Mouse (Mus musculus): ENCODE results near the gene Ccpg1. TPM values are rescaled to one million over a fixed set of nuclear protein-coding genes. Genes with fewer than 3 reads are reported as not detected.

Ccpg1 gene
- polyA plus RNA-seq, 1 experiment from 2014 or later: 22.9 TPM

GRCm38 (mm10) chr9:73049833-73050232 lies 64.6 kb downstream of the Ccpg1 start:
- 18% methylated on average over 5 of the region's 5 CpGs for WGBS
- DNase-seq (ENCODE audit: low spot score) (no peak), ATAC-seq (ENCODE audit: low FRiP score, low TSS enrichment) (no peak)
- Histone ChIP-seq H3K4me3 (ENCODE audit: low read depth, low read length) (no peak overlapping the region), H3K9me3 (ENCODE audit: control insufficient read depth, low read length) (no peaks in the 10 kb centered on the region), H3K4me1 (replicated peaks; ENCODE audit: control insufficient read depth, insufficient read depth) (no peaks in the 10 kb centered on the region), H3K36me3 (ENCODE audit: control insufficient read depth, insufficient read depth, low read length) (no peaks in the 10 kb centered on the region), H3K9ac (ENCODE audit: low read length) (no peak overlapping the region), H3K4me2 (replicated peaks; ENCODE audit: low read depth) (no peak overlapping the region), H3K27ac (replicated peaks) (no peak overlapping the region), H3K27me3 (ENCODE audit: control insufficient read depth, insufficient read depth, low read length) (no peaks in the 10 kb centered on the region)
- TF ChIP-seq CTCF (IDR thresholded peaks at IDR 0.05; ENCODE audit: low read depth) (no peak), EP300 (optimal IDR thresholded peaks at IDR 0.05) (no peak)

- Histone ChIP-seq H3K4me3 (ENCODE audit: low read depth, low read length) (no peak overlapping the region), H3K27ac (replicated peaks) (0 out of 2 replicates have a peak overlapping the region, but pooled peaks have one; percentile 30), H3K9ac (ENCODE audit: low read length) (no peak overlapping the region), H3K9me3 (ENCODE audit: control insufficient read depth, low read length) (no peaks in the 10 kb centered on the region), H3K27me3 (ENCODE audit: control insufficient read depth, insufficient read depth, low read length) (no peaks in the 10 kb centered on the region), H3K4me2 (replicated peaks; ENCODE audit: low read depth) (no peak overlapping the region), H3K36me3 (ENCODE audit: control insufficient read depth, insufficient read depth, low read length) (no peaks in the 10 kb centered on the region), H3K4me1 (replicated peaks; ENCODE audit: control insufficient read depth, insufficient read depth) (no peaks in the 10 kb centered on the region)
- TF ChIP-seq CTCF (IDR thresholded peaks at IDR 0.05; ENCODE audit: low read depth) (no peak), EP300 (optimal IDR thresholded peaks at IDR 0.05) (no peak)
- no peak; the same call in 1 of the 2 replicates for ATAC-seq (ENCODE audit: low FRiP score, low TSS enrichment)
- WGBS: 25% methylated on average over 8 of the region's 8 CpGs
- DNase-seq (ENCODE audit: low spot score): no peak
Measured at GRCm38 (mm10) chr9:73050606-73051005, 65.4 kb downstream of the Ccpg1 start.

GRCm38 (mm10) chr9:73055441-73055911 lies 70.2 kb downstream of the Ccpg1 start:
- no peak for DNase-seq (ENCODE audit: low spot score)
- peak overlapping the region; percentile 9; the same call in 1 of the 2 replicates for H3K27ac ChIP-seq (replicated peaks)

GRCm38 (mm10) chr9:73059224-73059623 lies 74.0 kb downstream of the Ccpg1 start:
- Histone ChIP-seq H3K36me3 (ENCODE audit: control insufficient read depth, insufficient read depth, low read length) (no peaks in the 10 kb centered on the region), H3K27me3 (ENCODE audit: control insufficient read depth, insufficient read depth, low read length) (no peaks in the 10 kb centered on the region), H3K4me2 (replicated peaks; ENCODE audit: low read depth) (no peak overlapping the region), H3K9me3 (ENCODE audit: control insufficient read depth, low read length) (no peaks in the 10 kb centered on the region), H3K4me3 (ENCODE audit: low read depth, low read length) (no peak overlapping the region), H3K4me1 (replicated peaks; ENCODE audit: control insufficient read depth, insufficient read depth) (no peaks in the 10 kb centered on the region), H3K27ac (replicated peaks) (no peak overlapping the region), H3K9ac (ENCODE audit: low read length) (no peak overlapping the region)
- TF ChIP-seq EP300 (optimal IDR thresholded peaks at IDR 0.05) (no peak), CTCF (IDR thresholded peaks at IDR 0.05; ENCODE audit: low read depth) (no peak)
- WGBS: 87% methylated on average over 4 of the region's 4 CpGs
- no peak for DNase-seq (ENCODE audit: low spot score)
- ATAC-seq (ENCODE audit: low FRiP score, low TSS enrichment): no peak

More at GRCm38 (mm10) chr9:73055441-73055911, 70.2 kb downstream of the Ccpg1 start:
- H3K4me1 ChIP-seq (replicated peaks; ENCODE audit: control insufficient read depth, insufficient read depth): no peaks in the 10 kb centered on the region
- no peaks in the 10 kb centered on the region for H3K9me3 ChIP-seq (ENCODE audit: control insufficient read depth, low read length)
- TF ChIP-seq CTCF (IDR thresholded peaks at IDR 0.05; ENCODE audit: low read depth) (no peak), EP300 (optimal IDR thresholded peaks at IDR 0.05) (no peak)
- H3K4me3 ChIP-seq (ENCODE audit: low read depth, low read length): no peak overlapping the region
- ATAC-seq (ENCODE audit: low FRiP score, low TSS enrichment): no peak
- no peak overlapping the region for H3K4me2 ChIP-seq (replicated peaks; ENCODE audit: low read depth)
- no peaks in the 10 kb centered on the region for H3K36me3 ChIP-seq (ENCODE audit: control insufficient read depth, insufficient read depth, low read length)
- no peak overlapping the region for H3K9ac ChIP-seq (ENCODE audit: low read length)
- WGBS: 40% methylated on average over 10 of the region's 10 CpGs
- H3K27me3 ChIP-seq (ENCODE audit: control insufficient read depth, insufficient read depth, low read length): no peaks in the 10 kb centered on the region

- Histone ChIP-seq H3K4me2 (replicated peaks; ENCODE audit: low read depth) (peak overlapping the region; percentile 8; the same call in 1 of the 2 replicates), H3K36me3 (ENCODE audit: control insufficient read depth, insufficient read depth, low read length) (no peaks in the 10 kb centered on the region), H3K27ac (replicated peaks) (0 out of 2 replicates have a peak overlapping the region, but pooled peaks have one; percentile 0), H3K4me1 (replicated peaks; ENCODE audit: control insufficient read depth, insufficient read depth) (peaks cover 7% of the 10 kb centered on the region; the same call in 1 of the 2 replicates), H3K9ac (ENCODE audit: low read length) (no peak overlapping the region), H3K9me3 (ENCODE audit: control insufficient read depth, low read length) (no peaks in the 10 kb centered on the region), H3K27me3 (ENCODE audit: control insufficient read depth, insufficient read depth, low read length) (no peaks in the 10 kb centered on the region), H3K4me3 (ENCODE audit: low read depth, low read length) (no peak overlapping the region)
- no peak for ATAC-seq (ENCODE audit: low FRiP score, low TSS enrichment)
- 36% methylated on average over 15 of the region's 15 CpGs for WGBS
- DNase-seq (ENCODE audit: low spot score): no peak
- TF ChIP-seq EP300 (optimal IDR thresholded peaks at IDR 0.05) (no peak), CTCF (IDR thresholded peaks at IDR 0.05; ENCODE audit: low read depth) (no peak)
Measured at GRCm38 (mm10) chr9:73063621-73064290, 78.5 kb downstream of the Ccpg1 start.

Small RNAs within 50 kb of the gene (microRNA-seq; reads per million reads assigned to microRNA genes)
- gene Gm27353: not detected

Other genes with a start within 250 kb of the Ccpg1 start
- gene Prtg, start 178.6 kb upstream of the Ccpg1 start, polyA plus RNA-seq (2015; fragmentation: Nextera tagmentation; extraction: Ambion mirVana): 0.06 TPM in 2 replicates
- 1.1 and 1.4 TPM in 2 replicates for gene Pygo1, start 59.8 kb upstream of the Ccpg1 start, polyA plus RNA-seq (2015; fragmentation: Nextera tagmentation; extraction: Ambion mirVana)
- gene Dyx1c1, start 26.6 kb upstream of the Ccpg1 start, polyA plus RNA-seq (2015; fragmentation: Nextera tagmentation; extraction: Ambion mirVana): 0.28 and 0.51 TPM in 2 replicates
- not detected in 2 replicates for gene Gm44503, start 26.6 kb upstream of the Ccpg1 start, polyA plus RNA-seq (2015; fragmentation: Nextera tagmentation; extraction: Ambion mirVana)
- 10.6 and 12.0 TPM in 2 replicates for gene Ccpg1os, start within 50 bp of the Ccpg1 start, polyA plus RNA-seq (2015; fragmentation: Nextera tagmentation; extraction: Ambion mirVana)
- 7.7 and 8.7 TPM in 2 replicates for gene Pigb, start 54.9 kb downstream of the Ccpg1 start, polyA plus RNA-seq (2015; fragmentation: Nextera tagmentation; extraction: Ambion mirVana)
- 22.5 and 22.7 TPM in 2 replicates for gene Rab27a, start 59.4 kb downstream of the Ccpg1 start, polyA plus RNA-seq (2015; fragmentation: Nextera tagmentation; extraction: Ambion mirVana)
- not detected in 2 replicates for gene Khdc3, start 116.4 kb downstream of the Ccpg1 start, polyA plus RNA-seq (2015; fragmentation: Nextera tagmentation; extraction: Ambion mirVana)
- gene Gm20509, start 117.0 kb downstream of the Ccpg1 start, polyA plus RNA-seq (2015; fragmentation: Nextera tagmentation; extraction: Ambion mirVana): not detected in 2 replicates
- 55.6 and 56.3 TPM in 2 replicates for gene Rsl24d1, start 128.0 kb downstream of the Ccpg1 start, polyA plus RNA-seq (2015; fragmentation: Nextera tagmentation; extraction: Ambion mirVana)